Mouse (Mus musculus) CH12.LX (cell line): ENCODE results near the gene Ccdc86. TPM values are rescaled to one million over a fixed set of nuclear protein-coding genes. Genes with fewer than 3 reads are reported as not detected.

Experiments used
- DNase-seq: peaks from one replicate; pipeline ENCODE4 v3.0.0-alpha.2; 2013; ENCODE audit errors: extremely low read depth
- H3K27ac ChIP-seq: 2 replicates; pipeline ENCODE4 v1.5.1; 2012; ENCODE audit warnings: low read depth, mild to moderate bottlenecking, control low read depth, moderate library complexity; ENCODE audit not compliant: insufficient read depth
- H3K27me3 ChIP-seq: replicated peaks from 2 replicates; pipeline ENCODE3; 2012; ENCODE audit warnings: inconsistent platforms
- H3K36me3 ChIP-seq, 2 experiments: replicated peaks in 1 of 2; 2 replicates each; pipeline versions ENCODE3 to v1.6.1; 2012; ENCODE audit warnings: inconsistent platforms in 1 of 2, low read length in 1 of 2, mild to moderate bottlenecking in 1 of 2, mixed read lengths in 1 of 2, moderate library complexity in 1 of 2; ENCODE audit not compliant: control insufficient read depth in 1 of 2, insufficient read depth in 1 of 2
- H3K4me1 ChIP-seq, 2 experiments: 2 replicates each; pipeline ENCODE4 v1.6.1; 2012; ENCODE audit warnings: inconsistent platforms in 1 of 2, moderate library complexity in 1 of 2; ENCODE audit not compliant: insufficient read depth in 2 of 2, control insufficient read depth in 1 of 2
- H3K4me2 ChIP-seq: 2 replicates; pipeline ENCODE4 v1.6.1; 2012; ENCODE audit warnings: low read depth, mild to moderate bottlenecking, control low read depth; ENCODE audit not compliant: poor library complexity, insufficient read depth, severe bottlenecking
- H3K4me3 ChIP-seq, 3 experiments: fragments of 150-350 bp in 1 of 3; sonication (generic) in 1 of 3; replicated peaks in 1 of 3; 2 replicates each; pipeline versions ENCODE3 to v1.5.1; 2011 to 2012; ENCODE audit warnings: low read depth in 2 of 3, low read length in 2 of 3, mild to moderate bottlenecking in 2 of 3, moderate library complexity in 2 of 3, control low read depth in 1 of 3, improper control_type of control experiment in 1 of 3, inconsistent platforms in 1 of 3, mixed read lengths in 1 of 3; ENCODE audit not compliant: poor library complexity in 1 of 3
- H3K79me2 ChIP-seq: replicated peaks from 2 replicates; pipeline ENCODE4 v1.6.1; 2012; ENCODE audit warnings: mild to moderate bottlenecking, moderate library complexity; ENCODE audit not compliant: control insufficient read depth, poor library complexity, insufficient read depth, severe bottlenecking; ENCODE audit errors: extremely low read depth
- H3K9ac ChIP-seq: 2 replicates; pipeline ENCODE4 v1.6.1; 2012; ENCODE audit warnings: low read depth, mild to moderate bottlenecking, control low read depth, moderate library complexity; ENCODE audit not compliant: insufficient read depth
- H3K9me3 ChIP-seq: replicated peaks from 2 replicates; pipeline ENCODE3; 2012; ENCODE audit warnings: low read length, inconsistent platforms, mixed read lengths
- BHLHE40 ChIP-seq: IDR thresholded peaks from 2 replicates; pipeline ENCODE4 v1.6.1; 2011; ENCODE audit warnings: mild to moderate bottlenecking, low read depth, low read length, improper control_type of control experiment
- E2F4 ChIP-seq: IDR thresholded peaks from 2 replicates; pipeline ENCODE4 v1.6.1; 2011; ENCODE audit warnings: low read depth, low read length, improper control_type of control experiment; ENCODE audit not compliant: insufficient replicate concordance
- ELF1 ChIP-seq: IDR thresholded peaks from 2 replicates; pipeline ENCODE4 v1.6.1; 2014; ENCODE audit warnings: low read depth, mild to moderate bottlenecking, inconsistent platforms, low read length, improper control_type of control experiment
- ETS1 ChIP-seq: conservative IDR thresholded peaks from 2 replicates; pipeline ENCODE4 v1.6.1; 2012; ENCODE audit warnings: low read depth, mild to moderate bottlenecking, inconsistent platforms, low read length, improper control_type of control experiment, moderate library complexity
- HCFC1 ChIP-seq: IDR thresholded peaks from 2 replicates; pipeline ENCODE4 v1.6.1; 2012; ENCODE audit warnings: low read depth, mild to moderate bottlenecking, inconsistent platforms, low read length, improper control_type of control experiment
- KAT2A ChIP-seq: IDR thresholded peaks from 2 replicates; pipeline ENCODE4 v1.6.1; 2012; ENCODE audit warnings: low read length, improper control_type of control experiment, inconsistent platforms; ENCODE audit not compliant: insufficient replicate concordance
- MXI1 ChIP-seq: IDR thresholded peaks from 2 replicates; pipeline ENCODE4 v1.6.1; 2011; ENCODE audit warnings: mild to moderate bottlenecking, low read depth, low read length, improper control_type of control experiment
- MYC ChIP-seq: IDR thresholded peaks from 2 replicates; pipeline ENCODE4 v1.6.1; 2011; ENCODE audit warnings: low read depth, mild to moderate bottlenecking, improper control_type of control experiment, low read length
- NRF1 ChIP-seq: IDR thresholded peaks from 2 replicates; pipeline ENCODE4 v1.6.1; 2014; ENCODE audit warnings: low read depth, mild to moderate bottlenecking, inconsistent platforms, low read length, improper control_type of control experiment, moderate library complexity
- PAX5 ChIP-seq: IDR thresholded peaks from 2 replicates; pipeline ENCODE4 v1.6.1; 2012; ENCODE audit warnings: low read length, inconsistent platforms, mixed read lengths
- POLR2A ChIP-seq: IDR thresholded peaks from 2 replicates; pipeline ENCODE4 v1.6.1; 2011; ENCODE audit warnings: low read depth, mild to moderate bottlenecking, improper control_type of control experiment, low read length
- RAD21 ChIP-seq: IDR thresholded peaks from 2 replicates; pipeline ENCODE4 v1.6.1; 2011; ENCODE audit warnings: low read depth, mild to moderate bottlenecking, low read length, improper control_type of control experiment, moderate library complexity
- RCOR1 ChIP-seq: conservative IDR thresholded peaks from 2 replicates; pipeline ENCODE4 v1.6.1; 2012; ENCODE audit warnings: low read depth, mild to moderate bottlenecking, inconsistent platforms, low read length, improper control_type of control experiment
- SIN3A ChIP-seq: IDR thresholded peaks from 2 replicates; pipeline ENCODE4 v1.6.1; 2012; ENCODE audit warnings: low read length, improper control_type of control experiment, inconsistent platforms
- TBP ChIP-seq: conservative IDR thresholded peaks from 2 replicates; pipeline ENCODE4 v1.6.1; 2011; ENCODE audit warnings: low read depth, low read length, improper control_type of control experiment
- TCF12 ChIP-seq: IDR thresholded peaks from 2 replicates; pipeline ENCODE4 v1.6.1; 2014; ENCODE audit warnings: low read depth, mild to moderate bottlenecking, inconsistent platforms, low read length, improper control_type of control experiment
- UBTF ChIP-seq: IDR thresholded peaks from 2 replicates; pipeline ENCODE4 v1.6.1; 2012; ENCODE audit warnings: low read depth, mild to moderate bottlenecking, inconsistent platforms, low read length, improper control_type of control experiment, moderate library complexity
- USF2 ChIP-seq: conservative IDR thresholded peaks from 2 replicates; pipeline ENCODE4 v1.6.1; 2011; ENCODE audit warnings: low read depth, low read length, improper control_type of control experiment
- ZKSCAN1 ChIP-seq: IDR thresholded peaks from 2 replicates; pipeline ENCODE4 v1.6.1; 2012; ENCODE audit warnings: low read depth, inconsistent platforms, low read length, improper control_type of control experiment, borderline replicate concordance
- ZMIZ1 ChIP-seq: IDR thresholded peaks from 2 replicates; pipeline ENCODE4 v1.6.1; 2012; ENCODE audit warnings: low read depth, mild to moderate bottlenecking, inconsistent platforms, low read length, improper control_type of control experiment
- dilution Hi-C: fragments of 300-500 bp; cut with MboI; formaldehyde crosslinking; loops from 2 replicates; pipeline ENCODE4 v1.14.3; 2020; ENCODE audit warnings: low sequenced_read_pairs; ENCODE audit not compliant: extremely low pct_unique_long_range_greater_than_20kb, extremely low pct_ligation_motif_present
- in situ Hi-C: fragments of 300-500 bp; cut with MboI; formaldehyde crosslinking; loops from 3 replicates; pipeline ENCODE4 v1.14.3; 2019; ENCODE audit warnings: low sequenced_read_pairs, low pct_ligation_motif_present, low pct_unique_long_range_greater_than_20kb, mixed read lengths
- polyA plus RNA-seq: library from polyadenylated mRNA; unstranded; fragments of >175 nt; gene quantifications from 2 replicates; pipeline ENCODE4 v1.2.1, GENCODE M21; 2012; ENCODE audit warnings: low read depth; ENCODE audit not compliant: insufficient read length
- total RNA-seq, 2 experiments: library from RNA; depleted of rRNA; stranded (reverse); fragments of 300-350 nt in 1 of 2; fragments of >200 nt in 1 of 2; gene quantifications; 2 replicates each; pipeline ENCODE4 v1.2.3; 2012 to 2014

The Ccdc86 gene
- total and polyA plus RNA-seq, 3 experiments = 9.5 to 44.8 (median 10.8) TPM

DNA sequence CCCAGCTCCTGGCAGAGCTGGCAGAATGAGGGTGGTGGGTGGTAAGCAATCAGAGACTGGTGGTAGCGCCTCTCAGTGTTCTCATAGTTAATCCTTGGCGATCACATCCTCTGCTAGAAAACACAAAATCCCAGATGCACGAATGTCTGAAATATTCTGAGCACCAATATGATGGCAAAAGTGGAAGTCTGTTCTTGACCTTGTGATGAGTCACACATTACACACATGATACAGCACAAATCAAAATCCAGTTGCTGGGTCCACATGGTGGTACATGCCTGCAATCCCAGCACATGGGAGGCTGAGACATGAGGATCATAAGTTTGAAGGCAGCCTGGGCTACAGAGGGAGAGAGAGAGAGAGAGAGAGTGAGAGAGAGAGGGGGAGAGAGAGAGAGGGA, 28.0 kb downstream of the Ccdc86 start:
- Histone ChIP-seq H3K36me3 (no peaks in the 10 kb centered on the region), H3K9ac (no peak overlapping the region), H3K4me3 (no peak overlapping the region), H3K27ac (no peak overlapping the region), H3K4me2 (no peak overlapping the region), H3K79me2 (no peaks in the 10 kb centered on the region), H3K4me1 (peaks cover 6 to 31% of the 10 kb centered on the region in 2 experiments), H3K27me3 (no peaks in the 10 kb centered on the region), H3K9me3 (no peaks in the 10 kb centered on the region)
- in situ Hi-C loops (no loop called here), dilution Hi-C loops (no loop called here)
- DNase-seq = no peak
- no peak for TF ChIP-seq ELF1
- TF ChIP-seq TBP = no peak
- TF ChIP-seq TCF12 = no peak
- no peak for TF ChIP-seq RAD21

- H3K27ac ChIP-seq = no peak within 1 kb of the TSS
- H3K9me3 ChIP-seq = no peaks in the 10 kb centered on the region
- H3K79me2 ChIP-seq = no peaks in the 10 kb centered on the region
- no peak within 1 kb of the TSS for H3K4me2 ChIP-seq
- no peaks in the 10 kb centered on the region for H3K27me3 ChIP-seq
- H3K36me3 ChIP-seq = no peaks in the 10 kb centered on the region
- no peak for DNase-seq
- no peak within 1 kb of the TSS for H3K9ac ChIP-seq
- TF ChIP-seq ETS1 = no peak
- no peak for TF ChIP-seq NRF1
- no peak for TF ChIP-seq ZKSCAN1
- no peak for TF ChIP-seq MYC
- TF ChIP-seq KAT2A = no peak
- TF ChIP-seq POLR2A = no peak
- TF ChIP-seq ZMIZ1 = no peak
- no peak for TF ChIP-seq PAX5
- TF ChIP-seq SIN3A = no peak
- TF ChIP-seq BHLHE40 = no peak
- TF ChIP-seq MXI1 = no peak
- no peak for TF ChIP-seq RAD21
- no peak for TF ChIP-seq UBTF
- no peak for TF ChIP-seq E2F4
- no peak for TF ChIP-seq HCFC1
- TF ChIP-seq USF2 = no peak
- TF ChIP-seq RCOR1 = no peak
- dilution Hi-C loops (no loop called here), in situ Hi-C loops (no loop called here)
- peaks cover 6 to 36% of the 10 kb centered on the region in 2 experiments for H3K4me1 ChIP-seq
- no peak within 1 kb of the TSS for H3K4me3 ChIP-seq
These were observed 28.5 kb downstream of the Ccdc86 start, which contains the start of gene Zp1 for GRCm38 (mm10) chr19:10920532-10920931. TSS of gene Zp1 (minus strand) at chr19:10920632.
